Mouse (Mus musculus): Measurements from ENCODE around the gene BC004004.
"Not testable (repeated sequence)": the region's sequence is repeated elsewhere in the genome, so short reads cannot be mapped to it uniquely, and the experiment has no call there.

Gene BC004004

DNA sequence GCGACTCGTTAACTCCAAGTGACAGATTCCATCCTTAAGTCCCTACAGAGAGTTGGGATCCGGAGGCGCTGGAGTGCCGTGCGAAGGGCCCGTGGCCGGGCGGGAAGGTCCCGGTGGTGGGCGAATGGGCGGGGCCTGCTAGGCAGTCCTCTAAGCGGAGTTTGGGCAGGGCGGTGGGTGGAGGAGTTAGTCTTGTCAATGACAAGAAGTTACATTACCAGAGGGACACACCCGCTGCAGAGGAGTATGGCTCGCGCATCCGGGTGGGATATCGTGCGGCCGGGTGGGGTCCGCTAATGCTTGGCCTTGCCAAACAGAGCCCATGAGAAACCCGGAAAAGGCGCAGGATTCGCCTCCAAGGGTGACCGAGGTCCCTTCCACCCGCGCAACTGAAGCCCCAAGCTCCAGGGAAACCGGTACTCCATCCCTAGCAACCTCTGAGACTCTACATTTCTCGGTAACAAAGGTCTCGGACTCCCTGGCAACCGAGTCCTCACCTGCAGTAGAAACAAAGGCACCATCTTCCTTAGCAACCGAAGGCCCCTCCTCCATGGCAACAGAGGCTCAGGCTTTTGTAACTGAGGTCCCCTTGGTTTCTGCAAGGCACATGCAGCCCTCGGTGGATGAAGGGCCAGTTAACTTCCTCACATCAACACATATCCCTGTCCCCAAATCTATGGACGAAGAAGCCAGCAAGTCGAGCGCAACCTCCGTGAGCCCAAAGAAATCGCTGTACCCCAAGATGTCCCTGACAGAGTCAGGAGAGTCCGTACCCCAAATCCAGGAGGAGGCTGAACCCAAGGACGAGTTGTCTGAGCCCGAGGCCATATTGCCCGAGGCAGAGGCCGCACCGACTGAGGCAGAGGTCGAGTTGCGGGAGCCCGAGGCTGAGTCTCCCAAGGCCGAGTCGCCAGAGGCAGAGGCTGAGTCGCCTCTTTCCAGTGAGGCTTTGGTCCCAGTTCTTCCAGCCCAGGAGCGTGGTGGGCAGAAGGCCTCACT lies 58.2 kb downstream of the BC004004 start:
- no peak for DNase-seq

DNA sequence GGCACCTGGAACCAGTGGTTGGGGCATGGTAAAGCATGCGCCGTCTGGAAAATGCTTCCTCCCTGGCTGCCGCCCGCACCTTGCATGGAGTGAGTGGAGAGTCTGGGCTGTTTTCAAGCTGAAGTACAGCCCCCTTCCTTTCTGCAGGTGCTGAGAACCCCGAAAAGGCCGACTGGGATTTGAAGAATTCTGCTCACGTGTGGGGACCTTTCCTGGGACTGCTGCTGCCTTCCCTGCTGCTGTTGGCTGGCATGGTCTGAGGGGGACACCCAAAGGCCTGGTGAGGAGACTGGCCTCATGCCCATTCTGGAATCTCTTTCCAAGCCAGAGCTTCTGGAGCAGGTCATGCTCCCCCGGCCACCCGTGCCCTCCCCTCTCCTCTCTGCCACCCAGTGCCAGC lies 59.1 kb downstream of the BC004004 start:
- DNase-seq: no peak

DNA sequence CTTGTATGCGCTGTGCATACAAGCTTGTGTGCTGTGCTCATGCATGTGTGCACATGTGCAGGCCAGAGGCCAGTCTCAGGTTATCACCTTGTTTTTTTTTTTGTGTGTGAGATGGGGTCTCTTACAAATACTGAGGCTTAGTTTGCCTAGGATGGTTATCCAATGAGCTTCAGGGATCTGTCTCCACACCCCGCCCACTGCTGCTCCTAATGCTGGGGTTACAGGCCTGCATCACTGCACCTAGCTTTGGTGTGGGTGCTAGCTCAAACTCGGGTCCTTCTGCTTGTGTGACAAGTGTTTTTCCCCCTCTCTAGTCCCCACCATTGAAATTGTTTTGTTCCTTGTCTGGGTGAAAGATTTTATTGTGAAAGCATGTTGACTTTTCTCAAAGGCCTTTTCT lies 61.6 kb downstream of the BC004004 start:
- DNase-seq: no peak

DNA sequence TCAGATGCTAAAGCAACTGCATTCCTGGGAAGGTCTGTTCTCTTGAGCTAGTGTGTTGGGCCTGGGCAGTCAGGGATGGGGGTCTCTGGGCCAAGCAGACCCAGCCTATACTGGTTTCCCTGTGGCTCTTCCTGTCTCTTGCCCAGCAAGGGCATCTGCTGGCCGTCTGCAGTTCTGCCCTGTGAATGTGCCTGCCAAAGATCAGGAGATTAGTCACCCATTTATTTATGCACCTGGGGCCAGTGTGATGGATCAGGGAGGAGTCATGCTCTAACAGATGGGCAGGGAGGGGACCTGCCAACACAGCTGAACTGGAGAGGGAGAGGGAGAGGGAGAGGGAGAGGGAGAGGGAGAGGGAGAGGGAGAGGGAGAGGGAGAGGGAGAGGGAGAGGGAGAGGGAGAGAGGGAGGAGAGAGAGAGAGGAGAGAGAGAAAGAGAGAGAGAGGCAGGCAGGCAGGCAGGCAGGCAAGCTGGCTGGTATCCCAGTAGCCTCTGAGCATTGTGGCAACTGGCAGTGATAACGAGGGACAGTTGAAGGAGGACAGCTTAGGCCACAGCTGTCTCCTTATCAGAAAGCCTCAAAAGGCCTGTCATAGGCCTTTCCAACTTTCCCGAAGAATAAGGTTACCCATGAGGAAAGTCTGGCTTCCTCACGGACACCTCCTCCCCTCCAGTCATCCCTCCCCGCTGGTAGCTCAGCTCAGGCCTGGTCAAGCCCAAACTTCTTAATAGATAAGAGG lies 62.3 kb downstream of the BC004004 start:
- no peak for DNase-seq

DNA sequence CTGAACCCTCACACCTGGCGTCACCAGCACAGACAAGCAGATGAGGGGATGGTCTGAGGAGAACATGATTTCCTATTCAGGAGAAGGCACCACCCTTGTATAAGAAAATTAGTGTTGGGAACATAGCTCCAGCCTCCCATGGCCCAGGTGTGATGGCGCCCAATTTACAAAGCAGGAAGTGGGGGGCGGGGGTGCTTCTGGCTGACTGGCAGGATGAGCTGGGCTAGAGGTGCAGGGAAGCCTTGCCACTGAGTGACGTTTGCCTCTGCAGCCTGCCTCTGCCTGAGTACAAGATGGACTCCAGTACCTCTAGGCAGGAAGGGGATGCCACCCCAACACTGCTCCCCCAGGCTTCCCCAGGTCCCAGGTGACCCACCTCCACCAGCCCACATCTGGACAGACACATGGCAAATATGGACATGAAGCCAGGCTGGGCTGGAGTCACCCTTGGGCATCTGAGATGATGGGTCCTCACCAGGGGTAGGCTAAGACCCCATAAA lies 63.6 kb downstream of the BC004004 start:
- DNase-seq: no peak

DNA sequence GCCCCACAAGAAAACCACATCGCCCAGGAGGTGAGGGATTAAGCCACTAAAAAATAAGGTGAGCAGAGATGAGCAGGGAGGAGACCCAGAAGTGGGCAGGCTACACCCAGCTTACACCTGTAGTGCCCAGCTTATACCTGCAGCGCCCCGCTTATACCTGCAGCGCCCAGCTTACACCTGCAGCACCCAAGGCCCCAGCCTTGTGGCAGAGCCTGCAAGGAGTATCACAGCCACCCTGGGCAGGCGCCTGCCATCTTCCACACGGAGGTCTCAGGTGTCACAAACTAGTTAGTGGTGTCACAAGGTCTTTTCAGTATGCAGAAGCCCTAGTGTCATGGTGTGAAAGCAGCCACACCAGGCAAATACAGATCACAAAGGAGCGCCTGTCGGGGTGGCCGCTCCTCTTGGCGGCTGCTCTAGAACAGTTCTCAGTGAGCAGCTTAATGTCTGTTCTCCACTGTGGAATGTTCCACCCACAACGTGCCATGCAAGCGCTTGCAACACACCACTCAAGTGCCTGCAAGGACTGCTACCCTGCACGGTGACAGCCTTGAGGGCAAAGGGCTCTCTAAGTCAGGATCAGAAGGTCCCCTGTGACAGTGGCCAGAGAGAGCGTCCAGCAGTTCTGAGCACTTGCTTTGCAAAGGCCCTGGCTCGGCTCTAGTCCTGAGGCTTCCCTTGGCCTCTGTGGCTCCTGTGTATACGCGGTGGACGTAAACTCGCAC lies 67.8 kb downstream of the BC004004 start:
- DNase-seq: no peak

DNA sequence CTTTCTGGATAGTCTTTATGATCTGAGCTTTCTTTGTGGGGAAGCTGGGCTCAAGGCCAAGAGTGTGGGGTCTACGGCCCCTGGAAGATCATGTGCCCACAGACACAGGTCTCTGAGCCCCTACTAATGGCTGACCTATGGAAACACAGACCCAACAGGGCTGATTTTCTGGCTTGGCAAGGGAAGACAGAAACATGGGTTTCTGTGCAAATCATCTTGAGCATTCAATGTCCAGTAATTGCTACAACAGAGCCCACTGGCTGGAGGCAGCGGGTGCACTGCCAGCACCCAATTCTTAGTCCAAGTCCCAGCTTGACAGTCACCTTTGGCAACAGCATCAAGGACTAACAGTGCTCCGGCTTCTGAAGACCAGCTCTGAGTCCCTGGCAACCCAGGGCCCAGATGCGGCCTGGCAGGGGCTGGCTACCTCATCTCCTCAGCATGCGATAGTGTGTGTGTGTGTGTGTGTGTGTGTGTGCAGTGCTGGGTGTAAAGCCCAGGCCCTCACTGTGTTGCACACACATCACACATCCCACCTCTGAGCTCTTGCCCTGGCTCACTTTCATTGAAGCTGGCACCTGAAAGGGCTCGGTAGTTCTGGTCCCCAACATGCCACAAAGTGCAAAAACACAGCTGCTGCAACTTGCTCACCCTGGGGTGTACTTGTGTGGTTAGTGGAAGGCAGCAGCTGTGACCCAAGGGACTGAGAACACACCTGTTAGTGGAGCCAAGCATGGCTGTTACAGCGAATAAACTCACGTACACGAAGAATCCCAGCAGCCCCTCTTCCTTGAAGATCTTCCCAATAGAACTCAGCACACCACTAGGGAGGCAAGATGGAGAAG lies 69.6 kb downstream of the BC004004 start:
- DNase-seq: no peak

DNA sequence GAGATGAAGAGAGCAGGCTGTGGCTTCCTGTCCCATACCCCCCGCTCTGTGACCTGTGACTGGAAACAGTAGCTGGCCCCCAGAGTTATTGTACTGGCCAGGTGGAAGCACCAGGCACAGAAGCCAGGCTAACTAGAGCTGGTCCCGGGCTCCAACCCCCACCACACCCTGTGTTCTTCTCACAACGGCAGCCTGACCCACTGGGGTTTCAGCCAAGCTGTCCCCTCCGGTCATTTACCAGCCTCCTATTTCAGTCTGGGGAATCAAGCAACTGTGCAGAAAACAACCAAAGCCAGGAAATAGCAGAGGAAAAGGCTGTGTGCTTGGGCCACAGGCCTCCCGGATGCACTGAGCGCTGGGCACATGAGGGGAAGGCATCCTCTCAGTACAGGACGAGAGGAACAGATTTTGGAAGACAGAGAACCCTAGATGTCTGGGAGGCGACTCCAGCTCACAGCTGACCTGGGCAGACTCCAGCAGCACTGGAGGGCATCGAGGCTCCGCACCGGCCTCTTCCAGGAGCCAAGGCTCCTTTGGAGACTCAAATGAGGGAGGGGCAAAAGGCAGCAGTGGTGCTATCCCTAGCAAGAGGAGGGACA lies 70.7 kb downstream of the BC004004 start:
- no peak for DNase-seq

DNA sequence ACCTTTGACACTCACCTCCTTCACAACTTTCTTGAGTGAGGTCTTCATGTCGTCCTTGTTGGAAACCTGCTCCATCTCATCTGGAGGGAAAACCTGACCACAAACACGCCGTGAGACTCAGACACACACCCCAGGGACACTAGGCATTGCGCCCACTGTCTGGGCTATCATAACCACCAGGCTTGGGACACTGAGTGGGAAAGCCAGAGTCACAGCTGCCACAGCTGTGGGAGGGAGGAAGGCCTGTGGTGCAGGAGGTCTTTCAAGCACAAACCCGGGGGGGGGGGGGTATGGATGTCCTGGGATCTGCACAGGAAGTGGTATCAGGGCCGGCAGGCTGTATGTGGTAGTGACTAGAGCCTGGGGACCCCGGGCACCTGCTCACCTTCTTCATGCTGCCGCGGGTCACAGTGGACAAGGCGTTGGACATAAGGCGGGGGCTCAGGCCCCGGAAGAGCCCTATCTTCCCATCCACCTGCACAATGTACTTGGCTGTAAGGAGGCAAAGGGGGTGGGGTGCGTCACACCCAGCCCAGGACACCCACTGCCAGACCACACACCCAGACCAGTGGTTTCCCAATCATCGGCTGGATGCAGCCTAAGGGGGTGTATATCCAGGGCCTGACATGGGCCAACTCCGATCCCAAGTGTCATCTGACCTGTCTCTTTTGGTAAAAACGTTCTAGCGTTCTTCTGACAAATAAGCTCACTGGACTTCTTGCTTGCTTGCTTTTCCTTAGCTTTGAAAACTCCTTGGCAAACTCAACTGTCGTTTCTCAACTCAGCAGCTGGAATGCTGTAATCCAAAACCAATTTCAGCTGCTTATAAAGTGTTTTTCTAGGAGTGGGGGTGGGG lies 72.0 kb downstream of the BC004004 start:
- DNase-seq: no peak

DNA sequence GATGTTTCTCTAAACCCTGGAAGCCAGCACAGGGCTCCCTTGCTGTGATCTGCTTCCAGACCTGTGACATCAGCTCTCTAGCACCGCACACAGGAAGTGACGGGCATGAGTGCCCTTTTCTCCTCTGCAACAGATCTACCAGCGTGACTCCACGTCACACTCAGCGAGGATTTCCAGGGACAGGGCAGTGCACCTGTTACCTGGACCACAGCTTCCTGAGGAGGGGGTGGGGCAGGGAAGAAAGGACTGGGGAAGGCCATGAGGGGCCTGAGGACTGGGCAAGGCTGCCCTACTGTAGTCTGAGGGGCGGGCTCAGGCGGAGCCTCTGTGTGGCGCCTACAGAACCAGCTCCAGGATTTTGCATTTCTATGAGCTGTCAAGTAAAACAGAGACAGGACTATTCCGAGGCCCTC lies 73.0 kb downstream of the BC004004 start:
- DNase-seq: no peak

DNA sequence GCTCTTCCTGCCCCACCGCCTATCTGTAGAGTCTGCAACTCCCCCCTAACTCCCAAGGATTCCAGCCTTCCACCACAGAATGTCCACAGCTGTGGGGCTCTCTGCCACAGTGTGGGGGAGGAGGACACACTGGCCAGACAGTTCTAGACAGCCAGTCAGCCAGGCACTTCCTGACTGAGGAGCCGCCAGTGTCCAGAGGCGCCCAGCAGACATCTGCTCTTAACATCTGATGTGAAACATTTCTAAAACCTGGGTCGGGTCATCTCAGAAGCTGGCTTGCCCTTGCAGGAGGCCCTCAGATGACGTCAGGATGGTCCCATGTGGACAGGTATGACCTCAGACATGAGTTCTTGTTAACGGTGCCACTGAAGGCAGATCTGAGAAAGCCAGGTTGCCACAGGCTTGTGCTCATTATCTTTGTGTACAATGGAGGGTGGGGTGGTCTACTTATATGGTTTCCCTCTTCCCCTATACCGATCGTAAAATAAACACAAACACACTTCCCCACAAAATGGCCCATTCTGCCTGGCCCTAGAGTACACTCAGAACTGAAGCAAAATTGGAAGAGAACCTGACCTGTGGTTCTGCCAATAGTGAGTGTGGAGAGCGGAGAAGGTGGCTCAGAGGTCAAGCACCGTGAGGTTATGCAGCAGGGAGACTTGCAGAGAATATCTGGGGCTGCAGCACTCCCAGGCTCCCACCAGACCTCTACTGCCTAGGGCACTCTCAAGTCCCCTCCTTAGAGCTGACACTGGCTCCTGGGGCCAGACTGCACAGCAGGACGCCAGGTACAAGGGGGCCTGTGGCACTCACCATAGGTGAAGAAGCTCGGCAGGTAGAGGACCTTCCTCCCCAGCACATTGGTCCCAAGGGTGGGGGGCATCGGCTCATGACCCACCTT lies 73.7 kb downstream of the BC004004 start:
- no peak for DNase-seq

DNA sequence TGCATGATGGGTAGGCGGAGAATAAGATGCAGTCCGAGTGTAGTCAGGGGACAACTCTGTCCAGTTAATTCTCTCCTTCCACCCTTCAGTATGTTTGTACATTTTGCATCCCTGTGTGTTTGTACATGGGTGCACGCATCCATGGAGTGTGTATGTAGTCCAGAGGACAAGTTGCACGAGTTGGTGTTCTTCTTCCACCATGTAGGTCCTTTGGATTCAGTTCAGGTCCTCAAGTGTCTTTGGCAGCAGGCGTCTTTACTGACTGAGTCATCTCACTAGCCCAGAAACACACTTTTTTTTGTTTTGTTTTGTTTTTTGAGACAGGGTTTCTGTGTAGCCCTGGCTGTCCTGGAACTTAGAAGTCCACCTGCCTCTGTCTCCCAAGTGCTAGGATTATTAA lies 74.7 kb downstream of the BC004004 start:
- no peak for DNase-seq

DNA sequence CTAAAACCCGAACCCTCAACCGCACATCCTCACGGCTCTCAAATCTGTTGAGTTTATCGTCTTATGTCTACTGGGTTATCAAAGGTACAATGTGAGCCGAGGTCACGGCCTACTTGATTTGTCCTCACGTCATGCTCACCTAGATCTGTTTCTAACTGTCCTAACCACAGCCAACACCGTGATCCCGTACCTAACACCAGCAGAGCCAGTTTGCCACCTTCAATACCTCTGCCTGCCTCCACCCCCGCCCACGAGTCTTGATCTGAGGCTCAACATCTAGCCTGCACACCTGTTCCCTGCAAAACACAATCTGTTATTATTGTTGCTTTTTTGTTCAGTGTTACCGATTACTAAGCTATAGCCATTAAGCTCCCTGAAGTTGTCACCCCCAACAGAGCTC lies 76.7 kb downstream of the BC004004 start:
- no peak for DNase-seq

DNA sequence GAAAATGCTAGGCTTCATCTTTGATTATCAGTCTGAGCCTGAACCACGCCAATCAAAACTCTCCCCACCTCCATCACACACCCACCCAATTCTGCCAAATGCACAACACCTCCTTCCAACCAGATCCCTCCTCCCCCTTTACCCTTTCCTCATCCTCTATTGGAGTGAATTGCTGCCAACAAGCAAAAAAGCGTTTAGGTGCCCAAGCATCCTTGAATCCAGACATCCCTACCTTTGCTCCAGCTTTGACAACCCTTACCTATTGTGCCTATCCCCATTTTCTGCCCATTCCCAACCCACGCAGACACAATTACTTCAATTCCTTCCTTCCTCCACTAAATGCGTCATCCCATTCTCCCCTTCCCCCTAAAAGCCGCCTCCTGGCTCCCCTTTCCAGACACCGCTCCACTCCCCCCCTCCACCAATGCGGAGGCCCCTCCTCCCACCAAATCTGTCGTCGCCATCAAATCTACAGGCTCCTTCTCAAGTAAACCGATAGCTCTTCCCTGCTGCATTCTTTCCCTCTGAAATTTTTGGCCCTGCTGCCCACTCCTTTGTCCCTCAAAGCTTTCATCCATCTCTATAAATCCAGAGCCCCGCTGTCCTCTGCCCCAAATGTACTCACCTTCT lies 78.0 kb downstream of the BC004004 start:
- DNase-seq: peak; percentile 72

DNA sequence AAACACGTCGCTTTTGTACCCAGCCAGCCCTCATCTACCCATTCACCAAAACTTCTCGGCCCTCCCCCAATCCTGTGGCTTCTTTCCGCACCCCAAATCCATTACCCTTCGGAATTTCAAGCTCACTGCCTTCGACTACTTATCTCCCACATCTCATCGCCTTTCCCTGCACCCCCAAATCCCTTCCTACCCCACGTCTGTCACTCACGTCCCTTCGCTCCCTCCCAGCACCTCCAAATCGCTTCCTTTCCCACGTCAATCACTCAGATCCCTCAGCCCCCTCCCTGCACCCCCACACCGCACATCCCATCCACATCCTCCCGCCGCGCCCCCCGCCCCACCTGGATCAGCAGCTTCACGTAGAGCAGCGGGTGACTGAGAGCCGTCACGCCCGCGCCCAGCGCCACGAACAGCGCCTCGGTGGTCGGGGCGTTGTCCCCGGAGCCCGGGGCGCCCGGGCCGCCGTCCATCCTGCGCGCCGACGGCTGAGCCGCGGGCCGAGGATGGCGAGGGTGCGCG lies 78.6 kb downstream of the BC004004 start:
- DNase-seq: no peak

DNA sequence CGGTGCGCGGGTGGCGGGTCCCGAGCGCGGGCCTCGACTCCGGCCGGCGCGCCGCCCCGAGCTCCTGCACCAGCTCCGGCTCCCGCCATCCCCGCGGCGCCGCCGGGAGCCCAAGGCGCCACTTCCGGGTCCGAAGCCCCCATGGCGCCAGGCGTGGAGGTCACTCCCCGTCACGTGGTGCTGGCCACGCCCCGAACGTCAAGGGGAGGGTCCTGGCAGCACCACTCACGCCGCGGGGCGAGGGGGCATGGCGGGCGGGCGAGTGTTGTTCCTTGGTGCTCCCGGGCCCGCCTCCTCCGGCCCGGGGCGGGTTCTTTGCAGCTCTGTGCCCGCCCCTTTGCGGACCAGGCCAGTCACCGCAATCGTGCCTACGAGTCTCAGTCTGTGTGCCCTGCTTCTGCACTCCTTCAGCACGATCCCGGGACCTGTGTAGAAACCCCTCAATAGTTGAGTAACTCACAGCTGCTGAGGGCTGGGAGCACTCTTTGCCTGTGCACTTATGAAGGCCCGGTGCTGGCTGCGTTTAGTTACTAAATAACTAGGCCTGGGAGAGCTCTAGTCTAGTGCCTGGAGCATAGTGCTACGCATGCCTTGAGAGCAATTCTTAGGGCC lies 79.2 kb downstream of the BC004004 start, which contains the start of gene Mtch1:
Mtch1 (minus strand) TSS at position 290 of the 612 bp plus-strand sequence.
- DNase-seq: peak; percentile 98

DNA sequence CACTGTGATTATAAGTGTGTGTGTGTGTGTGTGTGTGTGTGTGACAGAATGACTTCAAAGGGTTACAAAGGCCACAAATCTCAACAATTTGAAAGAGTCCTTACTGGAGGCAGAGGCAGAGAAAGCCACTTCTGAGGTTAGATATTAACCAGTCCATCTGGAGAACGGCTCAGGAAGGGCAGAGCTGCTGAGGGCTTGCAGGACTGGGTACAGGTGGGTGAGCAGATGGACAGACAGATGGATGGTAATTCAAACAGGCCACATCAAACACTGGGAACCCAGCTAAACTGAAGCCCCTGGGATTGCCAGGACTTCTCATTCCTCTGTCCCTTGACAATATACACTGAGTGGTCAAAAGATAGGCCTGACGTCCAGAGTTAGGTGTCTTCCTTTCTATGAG lies 80.4 kb downstream of the BC004004 start:
- DNase-seq: no peak

DNA sequence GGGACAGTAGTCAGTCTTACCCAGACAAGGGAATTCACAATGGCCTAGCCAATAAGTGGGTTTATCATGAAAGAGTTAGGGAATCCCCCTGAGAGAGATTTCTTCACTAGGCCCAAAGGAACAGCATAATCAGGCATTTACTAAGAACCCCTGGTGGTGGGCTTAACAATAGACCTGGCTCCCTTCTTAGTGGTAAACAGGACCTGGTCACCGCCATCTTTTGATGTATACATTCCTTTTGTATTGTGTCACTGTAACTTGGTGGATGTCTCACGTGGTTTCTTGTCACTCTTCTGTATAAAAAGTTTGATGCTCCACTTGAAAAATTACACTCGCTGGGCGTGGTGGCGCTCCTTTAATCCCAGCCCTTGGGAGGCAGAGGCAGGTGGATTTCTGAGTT lies 82.5 kb downstream of the BC004004 start:
- not testable (repeated sequence) for DNase-seq

Measured in right cerebral cortex, postnatal 25 days (tissue).